Mouse (Mus musculus): Measurements from ENCODE around the gene Nudt3. TPM values are rescaled to one million over a fixed set of nuclear protein-coding genes. Genes with fewer than 3 reads are reported as not detected.

Nudt3 gene
- polyA plus RNA-seq, 1 experiment from 2014 or later, result 115 TPM

DNA sequence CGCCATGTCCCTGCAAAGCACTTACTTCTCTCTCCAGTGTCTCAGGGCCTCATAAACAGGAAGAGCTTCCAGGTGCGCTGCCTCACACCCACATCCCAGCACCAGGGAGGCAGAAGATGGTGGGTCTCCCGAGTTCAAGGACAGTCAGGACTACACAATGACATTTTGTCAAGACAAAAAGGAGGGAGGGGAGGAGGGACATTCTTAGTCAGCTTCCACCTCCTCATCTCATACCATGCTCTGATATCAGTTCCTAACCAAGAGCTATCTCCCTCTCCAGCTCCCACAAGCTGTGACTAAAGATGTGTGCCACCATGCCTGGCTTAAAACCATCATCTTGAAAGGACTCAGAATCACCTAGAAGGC is 11.8 kb downstream of the Nudt3 start:
- Histone ChIP-seq H3K4me3 (replicated peaks; ENCODE audit: low read length) (no peak overlapping the region), H3K27me3 (ENCODE audit: control insufficient read depth, insufficient read depth, low read length) (no peaks in the 10 kb centered on the region), H3K4me2 (replicated peaks) (no peak overlapping the region), H3K9me3 (ENCODE audit: control insufficient read depth, low read length) (no peaks in the 10 kb centered on the region), H3K36me3 (replicated peaks; ENCODE audit: control insufficient read depth, insufficient read depth) (peaks cover 5% of the 10 kb centered on the region), H3K27ac (no peak overlapping the region), H3K4me1 (replicated peaks; ENCODE audit: control insufficient read depth, insufficient read depth, low read length) (peaks cover 14% of the 10 kb centered on the region; the same call in 1 of the 2 replicates), H3K9ac (no peak overlapping the region)
- 71% methylated on average over 3 of the region's 3 CpGs for WGBS
- no peak for ATAC-seq (ENCODE audit: low FRiP score)
- DNase-seq (ENCODE audit: low spot score), result no peak

DNA sequence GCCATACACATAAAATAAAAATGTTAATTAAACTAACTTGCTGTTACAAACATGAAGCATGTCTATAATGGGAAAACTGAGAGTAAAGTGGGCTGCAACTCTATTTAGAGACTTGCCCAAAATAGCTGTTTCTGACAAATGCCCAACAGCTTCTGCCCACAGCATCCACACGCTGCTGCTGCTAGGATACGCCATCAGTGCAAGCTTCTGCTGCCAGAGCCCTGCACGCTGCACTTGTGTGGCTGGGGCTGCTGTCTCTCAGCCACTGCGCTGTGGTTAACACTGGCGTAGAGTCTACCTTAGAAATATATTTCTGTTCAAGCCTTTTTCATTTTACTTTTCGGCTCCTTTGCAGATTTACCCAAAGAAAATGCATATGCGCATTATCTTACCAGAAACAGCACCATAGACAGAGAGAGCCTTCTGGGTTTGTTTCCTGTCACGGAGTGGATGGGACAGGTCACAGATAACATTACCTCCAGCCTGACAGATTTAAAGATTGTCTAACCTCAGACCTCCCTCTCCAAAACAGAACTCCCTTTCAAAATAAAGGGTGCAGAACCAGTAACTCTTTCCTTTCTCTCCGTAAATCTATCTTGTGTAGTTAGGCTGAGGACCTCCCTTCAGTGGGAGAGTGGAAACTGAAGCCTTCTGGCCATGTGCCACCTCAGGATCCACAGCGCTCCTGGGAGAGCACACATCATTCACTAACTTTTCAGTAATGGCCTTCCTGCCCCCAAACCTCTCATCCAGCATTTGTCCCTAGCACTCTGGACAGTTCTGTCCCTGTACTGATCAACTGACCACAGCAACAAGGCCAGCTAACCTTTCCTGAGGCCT is 12.4 kb downstream of the Nudt3 start:
- no peak for ATAC-seq (ENCODE audit: low FRiP score)
- H3K4me2 ChIP-seq (replicated peaks), result no peak overlapping the region
- no peak overlapping the region for H3K27ac ChIP-seq
- H3K27me3 ChIP-seq (ENCODE audit: control insufficient read depth, insufficient read depth, low read length), result no peaks in the 10 kb centered on the region
- H3K4me3 ChIP-seq (replicated peaks; ENCODE audit: low read length), result no peak overlapping the region
- H3K9ac ChIP-seq, result no peak overlapping the region
- H3K4me1 ChIP-seq (replicated peaks; ENCODE audit: control insufficient read depth, insufficient read depth, low read length), result peaks cover 14% of the 10 kb centered on the region; the same call in 1 of the 2 replicates
- no peaks in the 10 kb centered on the region for H3K9me3 ChIP-seq (ENCODE audit: control insufficient read depth, low read length)
- H3K36me3 ChIP-seq (replicated peaks; ENCODE audit: control insufficient read depth, insufficient read depth), result peaks cover 5% of the 10 kb centered on the region
- no peak for DNase-seq (ENCODE audit: low spot score)
- 80% methylated on average over 10 of the region's 10 CpGs for WGBS

DNA sequence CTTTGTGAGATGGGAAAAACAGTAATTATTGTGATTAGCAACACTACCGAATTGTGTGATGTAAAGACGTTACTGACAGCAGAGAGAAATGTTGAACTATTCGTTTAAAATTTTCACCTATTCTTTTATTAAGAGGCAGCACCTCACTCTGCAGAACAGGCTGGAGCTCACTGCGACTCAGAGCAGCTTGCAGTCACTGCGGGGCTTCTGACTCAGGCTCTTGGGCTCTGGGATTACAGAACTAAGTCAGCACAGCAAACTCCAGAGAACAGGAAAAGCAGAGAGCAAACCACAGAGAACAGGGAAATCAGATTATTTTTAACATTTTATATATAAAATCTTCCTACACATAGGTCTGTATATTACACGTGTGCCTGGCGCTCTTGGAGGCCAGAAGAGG is 13.7 kb downstream of the Nudt3 start:
- Histone ChIP-seq H3K9ac (no peak overlapping the region), H3K4me2 (replicated peaks) (no peak overlapping the region), H3K4me1 (replicated peaks; ENCODE audit: control insufficient read depth, insufficient read depth, low read length) (peaks cover 16% of the 10 kb centered on the region), H3K27me3 (ENCODE audit: control insufficient read depth, insufficient read depth, low read length) (no peaks in the 10 kb centered on the region), H3K4me3 (replicated peaks; ENCODE audit: low read length) (no peak overlapping the region), H3K27ac (no peak overlapping the region), H3K36me3 (replicated peaks; ENCODE audit: control insufficient read depth, insufficient read depth) (peaks cover 5% of the 10 kb centered on the region), H3K9me3 (ENCODE audit: control insufficient read depth, low read length) (no peaks in the 10 kb centered on the region)
- 89% methylated on average over 7 of the region's 7 CpGs for WGBS
- ATAC-seq (ENCODE audit: low FRiP score) (no peak), DNase-seq (ENCODE audit: low spot score) (no peak)

DNA sequence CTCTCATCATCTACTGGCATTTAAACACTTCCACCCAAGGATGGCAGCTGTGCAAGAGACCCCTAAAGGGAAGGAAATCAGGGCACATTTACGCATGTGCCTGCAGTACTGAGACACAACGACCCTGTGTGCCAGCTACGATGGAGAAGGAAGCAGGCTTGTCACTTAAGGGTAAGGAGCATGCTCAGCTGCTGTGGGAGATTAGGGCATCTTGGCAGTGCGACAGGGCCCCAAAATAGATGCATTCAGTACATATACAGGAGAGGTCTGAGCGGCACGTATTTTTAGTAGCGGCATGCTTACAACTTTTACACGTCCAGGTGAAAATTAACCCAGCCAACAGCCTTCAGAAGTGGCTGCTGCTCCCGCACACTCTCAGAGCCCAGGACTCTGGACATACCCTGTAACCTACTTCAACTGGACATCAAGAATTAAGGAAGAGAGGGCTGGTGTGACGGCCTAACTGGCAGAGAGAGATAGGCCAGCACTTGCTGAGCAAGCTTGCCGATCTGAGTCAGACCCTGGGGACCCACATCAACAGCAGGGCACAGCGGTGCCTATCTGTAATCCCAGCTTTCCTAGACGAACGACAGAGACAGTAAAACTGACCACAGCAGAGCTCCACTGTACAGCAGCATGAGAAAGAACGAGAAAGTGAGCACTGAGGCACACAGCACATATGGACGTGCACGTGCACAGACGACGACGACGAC is 19.6 kb downstream of the Nudt3 start:
- H3K4me2 ChIP-seq (replicated peaks), result no peak overlapping the region
- no peak overlapping the region for H3K9ac ChIP-seq
- H3K4me1 ChIP-seq (replicated peaks; ENCODE audit: control insufficient read depth, insufficient read depth, low read length), result peaks cover 25% of the 10 kb centered on the region
- no peaks in the 10 kb centered on the region for H3K9me3 ChIP-seq (ENCODE audit: control insufficient read depth, low read length)
- no peak for DNase-seq (ENCODE audit: low spot score)
- H3K4me3 ChIP-seq (replicated peaks; ENCODE audit: low read length), result no peak overlapping the region
- no peak for ATAC-seq (ENCODE audit: low FRiP score)
- no peak overlapping the region for H3K27ac ChIP-seq
- 77% methylated on average over 21 of the region's 21 CpGs for WGBS
- no peaks in the 10 kb centered on the region for H3K27me3 ChIP-seq (ENCODE audit: control insufficient read depth, insufficient read depth, low read length)
- H3K36me3 ChIP-seq (replicated peaks; ENCODE audit: control insufficient read depth, insufficient read depth), result peaks cover 5% of the 10 kb centered on the region

- H3K4me3 ChIP-seq (replicated peaks; ENCODE audit: low read length), result no peak overlapping the region
- ATAC-seq (ENCODE audit: low FRiP score) (no peak), DNase-seq (ENCODE audit: low spot score) (no peak)
- no peaks in the 10 kb centered on the region for H3K27me3 ChIP-seq (ENCODE audit: control insufficient read depth, insufficient read depth, low read length)
- H3K9ac ChIP-seq, result no peak overlapping the region
- no peak overlapping the region for H3K4me2 ChIP-seq (replicated peaks)
- H3K9me3 ChIP-seq (ENCODE audit: control insufficient read depth, low read length), result no peaks in the 10 kb centered on the region
- H3K4me1 ChIP-seq (replicated peaks; ENCODE audit: control insufficient read depth, insufficient read depth, low read length), result peaks cover 30% of the 10 kb centered on the region
- no peak overlapping the region for H3K27ac ChIP-seq
- peaks cover under 1% of the 10 kb centered on the region for H3K36me3 ChIP-seq (replicated peaks; ENCODE audit: control insufficient read depth, insufficient read depth)
- WGBS, result 79% methylated on average over 2 of the region's 2 CpGs
These were observed 20.3 kb downstream of the Nudt3 start for GRCm38 (mm10) chr17:27603036-27603435.

GRCm38 (mm10) chr17:27600869-27601268 is 22.4 kb downstream of the Nudt3 start:
- H3K4me1 ChIP-seq (replicated peaks; ENCODE audit: control insufficient read depth, insufficient read depth, low read length), result peaks cover 30% of the 10 kb centered on the region
- H3K9me3 ChIP-seq (ENCODE audit: control insufficient read depth, low read length), result no peaks in the 10 kb centered on the region
- no peak overlapping the region for H3K9ac ChIP-seq
- H3K27ac ChIP-seq, result no peak overlapping the region
- no peak overlapping the region for H3K4me3 ChIP-seq (replicated peaks; ENCODE audit: low read length)
- no peaks in the 10 kb centered on the region for H3K27me3 ChIP-seq (ENCODE audit: control insufficient read depth, insufficient read depth, low read length)
- no peak for ATAC-seq (ENCODE audit: low FRiP score)
- 63% methylated on average over 5 of the region's 5 CpGs for WGBS
- no peak for DNase-seq (ENCODE audit: low spot score)
- no peak overlapping the region for H3K4me2 ChIP-seq (replicated peaks)
- H3K36me3 ChIP-seq (replicated peaks; ENCODE audit: control insufficient read depth, insufficient read depth), result peaks cover 8% of the 10 kb centered on the region

DNA sequence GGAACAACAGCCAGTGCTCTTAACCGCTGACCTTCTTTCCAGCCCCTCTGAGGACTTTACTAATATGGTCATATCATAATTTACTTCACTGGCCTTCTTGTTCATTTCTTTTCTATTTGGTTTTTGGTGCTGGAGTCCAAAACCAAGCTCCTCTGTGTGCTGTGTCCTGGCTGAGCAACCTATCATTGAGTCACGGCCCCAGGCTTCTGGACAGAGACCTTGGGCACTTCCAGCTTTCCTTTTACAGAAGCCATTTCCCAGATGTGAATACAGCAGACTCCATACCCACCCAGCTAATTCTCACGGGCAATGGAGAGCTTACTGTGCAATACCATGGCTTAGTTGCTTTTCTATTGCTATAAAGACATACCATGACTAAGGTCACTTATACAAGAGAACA is 23.0 kb downstream of the Nudt3 start:
- WGBS, result 88% methylated on average over 3 of the region's 3 CpGs
- ATAC-seq (ENCODE audit: low FRiP score), result no peak
- Histone ChIP-seq H3K9me3 (ENCODE audit: control insufficient read depth, low read length) (no peaks in the 10 kb centered on the region), H3K4me2 (replicated peaks) (no peak overlapping the region), H3K4me3 (replicated peaks; ENCODE audit: low read length) (no peak overlapping the region), H3K36me3 (replicated peaks; ENCODE audit: control insufficient read depth, insufficient read depth) (peaks cover 14% of the 10 kb centered on the region), H3K27ac (no peak overlapping the region), H3K9ac (no peak overlapping the region), H3K4me1 (replicated peaks; ENCODE audit: control insufficient read depth, insufficient read depth, low read length) (peaks cover 30% of the 10 kb centered on the region), H3K27me3 (ENCODE audit: control insufficient read depth, insufficient read depth, low read length) (no peaks in the 10 kb centered on the region)
- DNase-seq (ENCODE audit: low spot score), result no peak

GRCm38 (mm10) chr17:27596376-27597190 is 26.7 kb downstream of the Nudt3 start:
- Histone ChIP-seq H3K27ac (no peak overlapping the region), H3K27me3 (ENCODE audit: control insufficient read depth, insufficient read depth, low read length) (no peaks in the 10 kb centered on the region)

More at GRCm38 (mm10) chr17:27596376-27597190, 26.7 kb downstream of the Nudt3 start:
- Histone ChIP-seq H3K4me1 (replicated peaks; ENCODE audit: control insufficient read depth, insufficient read depth, low read length) (0 out of 2 replicates have a peak, but pooled peaks cover 9% of the 10 kb centered on the region), H3K4me2 (replicated peaks) (no peak overlapping the region), H3K4me3 (replicated peaks; ENCODE audit: low read length) (no peak overlapping the region), H3K9me3 (ENCODE audit: control insufficient read depth, low read length) (no peaks in the 10 kb centered on the region), H3K36me3 (replicated peaks; ENCODE audit: control insufficient read depth, insufficient read depth) (peaks cover 49% of the 10 kb centered on the region), H3K9ac (no peak overlapping the region)
- 89% methylated on average over 21 of the region's 21 CpGs for WGBS
- no peak for ATAC-seq (ENCODE audit: low FRiP score)
- no peak for DNase-seq (ENCODE audit: low spot score)

Data from hindbrain, embryonic 14.5 days (tissue).